Mouse (Mus musculus): ENCODE results near the gene Cdc42bpb.

DNA sequence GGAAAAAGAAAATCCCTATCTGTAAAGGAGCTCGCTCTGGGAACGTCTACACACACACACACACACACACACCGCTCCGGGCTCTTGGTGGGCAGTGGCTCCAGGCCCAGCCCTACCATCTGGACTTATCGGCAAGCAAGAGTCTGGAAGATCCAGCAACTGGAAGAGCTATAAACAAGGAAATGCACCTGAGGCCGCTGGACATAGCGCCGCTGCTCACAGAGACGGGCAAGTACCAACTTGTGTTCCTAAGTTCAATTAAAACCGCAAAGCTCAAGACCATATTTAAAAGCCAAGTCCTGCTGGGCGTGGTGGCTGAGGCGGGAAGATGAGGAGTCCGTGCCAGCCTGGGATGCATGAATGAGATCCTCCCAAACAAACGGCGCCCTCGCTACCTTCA, 16.8 kb downstream of the Cdc42bpb start:
- TF ChIP-seq POLR2A (IDR thresholded peaks at IDR 0.05; ENCODE audit: insufficient read depth, low read depth, low read length), result no peak
- no peak for TF ChIP-seq EP300 (IDR thresholded peaks at IDR 0.05; ENCODE audit: insufficient read depth, low read depth, low read length)
- TF ChIP-seq CTCF (IDR thresholded peaks at IDR 0.05), result no peak

Data from heart, adult 2 months (tissue).